Mouse (Mus musculus): ENCODE measurements around the gene Kcnh1. TPM values are rescaled to one million over a fixed set of nuclear protein-coding genes. Genes with fewer than 3 reads are reported as not detected.

Kcnh1 gene
- polyA plus RNA-seq, 1 experiment from 2014 or later, result not detected

GRCm38 (mm10) chr1:192266956-192267355 lies 76.4 kb downstream of the Kcnh1 start:
- Histone ChIP-seq H3K4me3 (replicated peaks) (no peak overlapping the region), H3K9ac (no peak overlapping the region), H3K36me3 (replicated peaks) (no peaks in the 10 kb centered on the region), H3K27me3 (no peaks in the 10 kb centered on the region), H3K27ac (replicated peaks) (no peak overlapping the region), H3K4me1 (replicated peaks) (no peaks in the 10 kb centered on the region), H3K9me3 (replicated peaks) (no peaks in the 10 kb centered on the region), H3K4me2 (no peak overlapping the region)
- no peak for ATAC-seq (ENCODE audit: insufficient read depth)
- 72% methylated on average over 6 of the region's 6 CpGs for WGBS (ENCODE audit: insufficient replicate concordance)

GRCm38 (mm10) chr1:192268878-192269277 lies 78.3 kb downstream of the Kcnh1 start:
- no peak for ATAC-seq (ENCODE audit: insufficient read depth)
- no peaks in the 10 kb centered on the region for H3K9me3 ChIP-seq (replicated peaks)
- 67% methylated on average over 5 of the region's 5 CpGs for WGBS (ENCODE audit: insufficient replicate concordance)

GRCm38 (mm10) chr1:192269911-192270310 lies 79.3 kb downstream of the Kcnh1 start:
- H3K4me1 ChIP-seq (replicated peaks), result no peaks in the 10 kb centered on the region
- H3K27me3 ChIP-seq, result no peaks in the 10 kb centered on the region
- WGBS (ENCODE audit: insufficient replicate concordance), result 63% methylated on average over 9 of the region's 9 CpGs
- H3K9ac ChIP-seq, result no peak overlapping the region
- no peaks in the 10 kb centered on the region for H3K36me3 ChIP-seq (replicated peaks)
- no peaks in the 10 kb centered on the region for H3K9me3 ChIP-seq (replicated peaks)
- no peak overlapping the region for H3K27ac ChIP-seq (replicated peaks)
- ATAC-seq (ENCODE audit: insufficient read depth), result no peak
- H3K4me3 ChIP-seq (replicated peaks), result no peak overlapping the region
- H3K4me2 ChIP-seq, result no peak overlapping the region

More at GRCm38 (mm10) chr1:192268878-192269277, 78.3 kb downstream of the Kcnh1 start:
- H3K4me3 ChIP-seq (replicated peaks), result no peak overlapping the region
- H3K27me3 ChIP-seq, result no peaks in the 10 kb centered on the region
- H3K36me3 ChIP-seq (replicated peaks), result no peaks in the 10 kb centered on the region
- no peaks in the 10 kb centered on the region for H3K4me1 ChIP-seq (replicated peaks)
- no peak overlapping the region for H3K9ac ChIP-seq
- no peak overlapping the region for H3K27ac ChIP-seq (replicated peaks)
- no peak overlapping the region for H3K4me2 ChIP-seq

- no peaks in the 10 kb centered on the region; the same call in 1 of the 2 replicates for H3K27me3 ChIP-seq
- H3K4me2 ChIP-seq, result no peak overlapping the region
- no peaks in the 10 kb centered on the region for H3K36me3 ChIP-seq (replicated peaks)
- 62% methylated on average over 5 of the region's 5 CpGs for WGBS (ENCODE audit: insufficient replicate concordance)
- no peaks in the 10 kb centered on the region for H3K4me1 ChIP-seq (replicated peaks)
- no peaks in the 10 kb centered on the region for H3K9me3 ChIP-seq (replicated peaks)
- no peak for ATAC-seq (ENCODE audit: insufficient read depth)
- no peak overlapping the region for H3K9ac ChIP-seq
- no peak overlapping the region for H3K27ac ChIP-seq (replicated peaks)
- no peak overlapping the region for H3K4me3 ChIP-seq (replicated peaks)
Measured at GRCm38 (mm10) chr1:192277801-192278385, 87.3 kb downstream of the Kcnh1 start.

GRCm38 (mm10) chr1:192284340-192284739 lies 93.8 kb downstream of the Kcnh1 start:
- Histone ChIP-seq H3K4me2 (no peak overlapping the region), H3K4me3 (replicated peaks) (no peak overlapping the region), H3K27me3 (no peaks in the 10 kb centered on the region), H3K4me1 (replicated peaks) (no peaks in the 10 kb centered on the region), H3K27ac (replicated peaks) (no peak overlapping the region), H3K9ac (no peak overlapping the region), H3K36me3 (replicated peaks) (no peaks in the 10 kb centered on the region), H3K9me3 (replicated peaks) (no peaks in the 10 kb centered on the region)
- 49% methylated on average over 3 of the region's 3 CpGs for WGBS (ENCODE audit: insufficient replicate concordance)
- ATAC-seq (ENCODE audit: insufficient read depth), result no peak

GRCm38 (mm10) chr1:192284950-192285349 lies 94.4 kb downstream of the Kcnh1 start:
- no peaks in the 10 kb centered on the region for H3K9me3 ChIP-seq (replicated peaks)
- ATAC-seq (ENCODE audit: insufficient read depth), result no peak
- no peak overlapping the region for H3K4me2 ChIP-seq
- H3K9ac ChIP-seq, result no peak overlapping the region
- no peak overlapping the region for H3K4me3 ChIP-seq (replicated peaks)
- 30% methylated on average over 3 of the region's 3 CpGs for WGBS (ENCODE audit: insufficient replicate concordance)
- H3K4me1 ChIP-seq (replicated peaks), result no peaks in the 10 kb centered on the region
- no peak overlapping the region for H3K27ac ChIP-seq (replicated peaks)
- no peaks in the 10 kb centered on the region for H3K27me3 ChIP-seq
- no peaks in the 10 kb centered on the region for H3K36me3 ChIP-seq (replicated peaks)

GRCm38 (mm10) chr1:192288456-192288855 lies 97.9 kb downstream of the Kcnh1 start:
- H3K36me3 ChIP-seq (replicated peaks), result no peaks in the 10 kb centered on the region
- H3K27me3 ChIP-seq, result no peaks in the 10 kb centered on the region
- H3K27ac ChIP-seq (replicated peaks), result no peak overlapping the region
- no peaks in the 10 kb centered on the region for H3K9me3 ChIP-seq (replicated peaks)
- H3K4me1 ChIP-seq (replicated peaks), result no peaks in the 10 kb centered on the region
- ATAC-seq (ENCODE audit: insufficient read depth), result no peak
- no peak overlapping the region for H3K9ac ChIP-seq
- H3K4me3 ChIP-seq (replicated peaks), result no peak overlapping the region
- no peak overlapping the region for H3K4me2 ChIP-seq
- 72% methylated on average over 8 of the region's 8 CpGs for WGBS (ENCODE audit: insufficient replicate concordance)

GRCm38 (mm10) chr1:192291286-192291685 lies 100.7 kb downstream of the Kcnh1 start:
- WGBS (ENCODE audit: insufficient replicate concordance), result 43% methylated on average over 3 of the region's 3 CpGs
- no peaks in the 10 kb centered on the region for H3K4me1 ChIP-seq (replicated peaks)
- ATAC-seq (ENCODE audit: insufficient read depth), result no peak
- no peak overlapping the region for H3K4me2 ChIP-seq
- H3K36me3 ChIP-seq (replicated peaks), result no peaks in the 10 kb centered on the region
- no peaks in the 10 kb centered on the region for H3K27me3 ChIP-seq
- H3K9ac ChIP-seq, result no peak overlapping the region
- no peaks in the 10 kb centered on the region for H3K9me3 ChIP-seq (replicated peaks)
- H3K4me3 ChIP-seq (replicated peaks), result no peak overlapping the region
- H3K27ac ChIP-seq (replicated peaks), result no peak overlapping the region

GRCm38 (mm10) chr1:192293391-192293790 lies 102.8 kb downstream of the Kcnh1 start:
- ATAC-seq (ENCODE audit: insufficient read depth), result no peak
- Histone ChIP-seq H3K9ac (no peak overlapping the region), H3K4me2 (no peak overlapping the region), H3K4me1 (replicated peaks) (no peaks in the 10 kb centered on the region), H3K27me3 (no peaks in the 10 kb centered on the region), H3K4me3 (replicated peaks) (no peak overlapping the region), H3K27ac (replicated peaks) (no peak overlapping the region), H3K36me3 (replicated peaks) (no peaks in the 10 kb centered on the region), H3K9me3 (replicated peaks) (no peaks in the 10 kb centered on the region)
- WGBS (ENCODE audit: insufficient replicate concordance), result 39% methylated on average over 4 of the region's 4 CpGs

GRCm38 (mm10) chr1:192293921-192294320 lies 103.3 kb downstream of the Kcnh1 start:
- no peak for ATAC-seq (ENCODE audit: insufficient read depth)
- no peaks in the 10 kb centered on the region for H3K9me3 ChIP-seq (replicated peaks)
- H3K4me2 ChIP-seq, result no peak overlapping the region
- H3K4me1 ChIP-seq (replicated peaks), result no peaks in the 10 kb centered on the region
- H3K36me3 ChIP-seq (replicated peaks), result no peaks in the 10 kb centered on the region
- 52% methylated on average over 3 of the region's 3 CpGs for WGBS (ENCODE audit: insufficient replicate concordance)
- no peaks in the 10 kb centered on the region for H3K27me3 ChIP-seq
- no peak overlapping the region for H3K4me3 ChIP-seq (replicated peaks)
- no peak overlapping the region for H3K27ac ChIP-seq (replicated peaks)
- no peak overlapping the region for H3K9ac ChIP-seq

GRCm38 (mm10) chr1:192295243-192295860 lies 104.8 kb downstream of the Kcnh1 start:
- H3K9me3 ChIP-seq (replicated peaks), result no peaks in the 10 kb centered on the region
- no peaks in the 10 kb centered on the region for H3K27me3 ChIP-seq
- no peak overlapping the region for H3K4me2 ChIP-seq
- no peak overlapping the region for H3K9ac ChIP-seq
- 62% methylated on average over 11 of the region's 11 CpGs for WGBS (ENCODE audit: insufficient replicate concordance)
- H3K36me3 ChIP-seq (replicated peaks), result no peaks in the 10 kb centered on the region
- H3K4me3 ChIP-seq (replicated peaks), result no peak overlapping the region
- H3K27ac ChIP-seq (replicated peaks), result no peak overlapping the region
- ATAC-seq (ENCODE audit: insufficient read depth), result no peak
- H3K4me1 ChIP-seq (replicated peaks), result no peaks in the 10 kb centered on the region

- Histone ChIP-seq H3K27ac (replicated peaks) (no peak overlapping the region), H3K9me3 (replicated peaks) (no peaks in the 10 kb centered on the region), H3K4me1 (replicated peaks) (no peaks in the 10 kb centered on the region), H3K36me3 (replicated peaks) (no peaks in the 10 kb centered on the region), H3K9ac (no peak overlapping the region), H3K4me2 (no peak overlapping the region), H3K4me3 (replicated peaks) (no peak overlapping the region), H3K27me3 (no peaks in the 10 kb centered on the region)
- no peak for ATAC-seq (ENCODE audit: insufficient read depth)
Measured at GRCm38 (mm10) chr1:192295902-192296301, 105.3 kb downstream of the Kcnh1 start.

All from liver, embryonic 15.5 days (tissue).